Mouse (Mus musculus) embryonic facial prominence, embryonic 12.5 days (tissue): ENCODE data around the gene Tmem125. TPM values are rescaled to one million over a fixed set of nuclear protein-coding genes. Genes with fewer than 3 reads are reported as not detected.
A peak's percentile ranks its signal among the peaks of the same experiment; 100 is the strongest.

ENCODE experiments used
- ATAC-seq: fragments of 200-750 bp; cut with Nextera tagmentation; 2 replicates; pipeline ENCODE4 v1.8.0; 2017; ENCODE audit not compliant: insufficient number of reproducible peaks, insufficient read depth, low FRiP score, low TSS enrichment
- H3K27ac ChIP-seq: fragments of 300-500 bp; sonication (generic); 2 replicates; pipeline ENCODE4 v1.5.1; 2016; ENCODE audit warnings: mild to moderate bottlenecking
- H3K27me3 ChIP-seq: fragments of 300-500 bp; sonication (generic); 2 replicates; pipeline ENCODE4 v1.6.1; 2016; ENCODE audit warnings: mild to moderate bottlenecking, moderate library complexity
- H3K36me3 ChIP-seq: fragments of 300-500 bp; sonication (generic); 2 replicates; pipeline ENCODE4 v1.6.1; 2016; ENCODE audit warnings: mild to moderate bottlenecking
- H3K4me1 ChIP-seq: fragments of 300-500 bp; sonication (generic); 2 replicates; pipeline ENCODE4 v1.6.1; 2016
- H3K4me2 ChIP-seq: fragments of 300-500 bp; sonication (generic); replicated peaks from 2 replicates; pipeline ENCODE4 v1.6.1; 2016; ENCODE audit warnings: mild to moderate bottlenecking, moderate library complexity
- H3K4me3 ChIP-seq: fragments of 300-500 bp; sonication (generic); 2 replicates; pipeline ENCODE4 v1.5.1; 2016; ENCODE audit warnings: mild to moderate bottlenecking
- H3K9ac ChIP-seq: fragments of 300-500 bp; sonication (generic); 2 replicates; pipeline ENCODE4 v1.6.1; 2016; ENCODE audit warnings: mild to moderate bottlenecking, moderate library complexity
- H3K9me3 ChIP-seq: fragments of 300-500 bp; sonication (generic); 2 replicates; pipeline ENCODE4 v1.6.1; 2016; ENCODE audit warnings: mild to moderate bottlenecking, moderate library complexity
- WGBS: fragments of 180-500 bp; shearing (Covaris S2); methylation state at CpG from one replicate; pipeline ENCODE4 v1.1.7; 2016; 5-methylcytosine and 5-hydroxymethylcytosine counted together
- polyA plus RNA-seq: library from polyadenylated mRNA; unstranded; fragments of >200 nt; fragmentation: Nextera tagmentation; extraction: Ambion mirVana; gene quantifications from 2 replicates; pipeline ENCODE4 v1.2.1, GENCODE M21; 2016

Gene Tmem125
- polyA plus RNA-seq, 1 experiment from 2014 or later, result 0.87 TPM

- Histone ChIP-seq H3K9me3 (no peaks in the 10 kb centered on the region), H3K36me3 (no peaks in the 10 kb centered on the region), H3K9ac (no peak overlapping the region), H3K27ac (no peak overlapping the region), H3K4me2 (no peak overlapping the region), H3K4me1 (peaks cover 2% of the 10 kb centered on the region; the same call in 1 of the 2 replicates), H3K4me3 (no peak overlapping the region), H3K27me3 (no peaks in the 10 kb centered on the region)
- no peak for ATAC-seq
- 55% methylated on average over 3 of the region's 4 CpGs for WGBS
These were observed 10.7 kb downstream of the Tmem125 start for GRCm38 (mm10) chr4:118533156-118533555.

- Histone ChIP-seq H3K9me3 (no peaks in the 10 kb centered on the region), H3K4me1 (no peaks in the 10 kb centered on the region), H3K4me2 (no peak overlapping the region), H3K27ac (no peak overlapping the region), H3K36me3 (no peaks in the 10 kb centered on the region), H3K27me3 (no peaks in the 10 kb centered on the region), H3K4me3 (no peak overlapping the region), H3K9ac (no peak overlapping the region)
- ATAC-seq, result no peak
- WGBS, result 76% methylated on average over 5 of the region's 5 CpGs
These were observed 11.2 kb downstream of the Tmem125 start for GRCm38 (mm10) chr4:118532663-118533062.

- Histone ChIP-seq H3K4me3 (no peak overlapping the region), H3K4me1 (no peaks in the 10 kb centered on the region), H3K27me3 (no peaks in the 10 kb centered on the region), H3K9me3 (no peaks in the 10 kb centered on the region), H3K9ac (no peak overlapping the region), H3K27ac (no peak overlapping the region), H3K36me3 (no peaks in the 10 kb centered on the region), H3K4me2 (no peak overlapping the region)
- no peak for ATAC-seq
- 80% methylated on average over 6 of the region's 6 CpGs for WGBS
These were observed 16.1 kb downstream of the Tmem125 start for GRCm38 (mm10) chr4:118527720-118528119.

GRCm38 (mm10) chr4:118527335-118527681, 16.5 kb downstream of the Tmem125 start:
- Histone ChIP-seq H3K9ac (no peak overlapping the region), H3K36me3 (no peaks in the 10 kb centered on the region), H3K27me3 (no peaks in the 10 kb centered on the region), H3K4me1 (no peaks in the 10 kb centered on the region), H3K27ac (no peak overlapping the region), H3K4me3 (no peak overlapping the region), H3K9me3 (no peaks in the 10 kb centered on the region), H3K4me2 (0 out of 2 replicates have a peak overlapping the region, but pooled peaks have one; percentile 6)
- WGBS, result 41% methylated on average over 5 of the region's 5 CpGs
- ATAC-seq, result no peak

- 0 out of 2 replicates have a peak within 1 kb of the TSS, but pooled peaks have one; percentile 6 for H3K4me2 ChIP-seq
- H3K4me1 ChIP-seq, result no peaks in the 10 kb centered on the region
- ATAC-seq, result no peak
These were observed 17.2 kb downstream of the Tmem125 start, which contains the start of gene 2610528J11Rik for GRCm38 (mm10) chr4:118526408-118527334. TSS of gene 2610528J11Rik (plus strand) at chr4:118526999.

GRCm38 (mm10) chr4:118525779-118526178, 18.1 kb downstream of the Tmem125 start:
- Histone ChIP-seq H3K27me3 (no peaks in the 10 kb centered on the region), H3K9ac (no peak overlapping the region), H3K4me3 (no peak overlapping the region), H3K4me2 (no peak overlapping the region), H3K9me3 (no peaks in the 10 kb centered on the region), H3K27ac (no peak overlapping the region), H3K4me1 (no peaks in the 10 kb centered on the region), H3K36me3 (no peaks in the 10 kb centered on the region)
- no peak for ATAC-seq
- 65% methylated on average over 3 of the region's 3 CpGs for WGBS

More at GRCm38 (mm10) chr4:118526408-118527334, 17.2 kb downstream of the Tmem125 start, which contains the start of gene 2610528J11Rik:
- Histone ChIP-seq H3K36me3 (no peaks in the 10 kb centered on the region), H3K27me3 (no peaks in the 10 kb centered on the region), H3K9me3 (no peaks in the 10 kb centered on the region), H3K27ac (no peak within 1 kb of the TSS), H3K4me3 (no peak within 1 kb of the TSS), H3K9ac (no peak within 1 kb of the TSS)
- WGBS, result 37% methylated on average over 17 of the region's 17 CpGs

- no peak overlapping the region for H3K27ac ChIP-seq
- no peak overlapping the region for H3K4me2 ChIP-seq
- H3K4me1 ChIP-seq, result no peaks in the 10 kb centered on the region
- H3K9me3 ChIP-seq, result no peaks in the 10 kb centered on the region
- H3K27me3 ChIP-seq, result no peaks in the 10 kb centered on the region
- no peak overlapping the region for H3K9ac ChIP-seq
- 83% methylated on average over 7 of the region's 7 CpGs for WGBS
- no peak for ATAC-seq
- no peak overlapping the region for H3K4me3 ChIP-seq
- no peaks in the 10 kb centered on the region for H3K36me3 ChIP-seq
These were observed 19.9 kb downstream of the Tmem125 start for GRCm38 (mm10) chr4:118523976-118524375.

GRCm38 (mm10) chr4:118522248-118522647, 21.6 kb downstream of the Tmem125 start:
- H3K36me3 ChIP-seq, result no peaks in the 10 kb centered on the region
- no peaks in the 10 kb centered on the region for H3K9me3 ChIP-seq
- ATAC-seq, result no peak
- H3K4me3 ChIP-seq, result no peak overlapping the region
- 0 out of 2 replicates have a peak, but pooled peaks cover 2% of the 10 kb centered on the region for H3K4me1 ChIP-seq
- whole genome bisulfite sequencing, result 86% methylated on average over 7 of the region's 7 CpGs
- no peak overlapping the region for H3K9ac ChIP-seq
- 0 out of 2 replicates have a peak, but pooled peaks cover 2% of the 10 kb centered on the region for H3K27me3 ChIP-seq
- H3K4me2 ChIP-seq, result no peak overlapping the region
- no peak overlapping the region for H3K27ac ChIP-seq

GRCm38 (mm10) chr4:118518208-118518607, 25.6 kb downstream of the Tmem125 start:
- WGBS, result 76% methylated on average over 5 of the region's 5 CpGs
- ATAC-seq, result no peak

GRCm38 (mm10) chr4:118517497-118518146, 26.2 kb downstream of the Tmem125 start:
- no peak overlapping the region for H3K4me3 ChIP-seq
- no peaks in the 10 kb centered on the region for H3K36me3 ChIP-seq
- H3K9me3 ChIP-seq, result no peaks in the 10 kb centered on the region
- H3K4me2 ChIP-seq, result no peak overlapping the region
- H3K9ac ChIP-seq, result no peak overlapping the region
- H3K27me3 ChIP-seq, result 0 out of 2 replicates have a peak, but pooled peaks cover 6% of the 10 kb centered on the region
- H3K4me1 ChIP-seq, result peaks cover 13% of the 10 kb centered on the region; the same call in 1 of the 2 replicates
- no peak overlapping the region for H3K27ac ChIP-seq
- no peak for ATAC-seq
- WGBS, result 33% methylated on average over 16 of the region's 16 CpGs

More at GRCm38 (mm10) chr4:118518208-118518607, 25.6 kb downstream of the Tmem125 start:
- H3K4me3 ChIP-seq, result no peak overlapping the region
- H3K9ac ChIP-seq, result no peak overlapping the region
- H3K27ac ChIP-seq, result no peak overlapping the region
- peaks cover 13% of the 10 kb centered on the region; the same call in 1 of the 2 replicates for H3K4me1 ChIP-seq
- no peaks in the 10 kb centered on the region for H3K36me3 ChIP-seq
- no peaks in the 10 kb centered on the region for H3K9me3 ChIP-seq
- H3K4me2 ChIP-seq, result no peak overlapping the region
- H3K27me3 ChIP-seq, result 0 out of 2 replicates have a peak, but pooled peaks cover 6% of the 10 kb centered on the region

- Histone ChIP-seq H3K9me3 (no peaks in the 10 kb centered on the region), H3K9ac (no peak overlapping the region), H3K27ac (no peak overlapping the region), H3K4me1 (peaks cover 13% of the 10 kb centered on the region; the same call in 1 of the 2 replicates), H3K4me2 (no peak overlapping the region), H3K36me3 (no peaks in the 10 kb centered on the region), H3K4me3 (no peak overlapping the region), H3K27me3 (0 out of 2 replicates have a peak, but pooled peaks cover 6% of the 10 kb centered on the region)
- 11% methylated on average over 20 of the region's 20 CpGs for WGBS
- ATAC-seq, result 0 out of 2 replicates have a peak, but pooled peaks have one; percentile 52
These were observed 26.9 kb downstream of the Tmem125 start for GRCm38 (mm10) chr4:118516699-118517496.
